Mouse (Mus musculus): Measurements from ENCODE around the gene Chpf. TPM values are rescaled to one million over a fixed set of nuclear protein-coding genes. Genes with fewer than 3 reads are reported as not detected.

The Chpf gene
- polyA plus RNA-seq (2014; fragmentation: Illumina TruSeq; extraction: RNeasy Lipid Tissue Mini Kit (QIAGEN cat#74804); ENCODE audit: low read depth, low replicate concordance) = 0.50 TPM

DNA sequence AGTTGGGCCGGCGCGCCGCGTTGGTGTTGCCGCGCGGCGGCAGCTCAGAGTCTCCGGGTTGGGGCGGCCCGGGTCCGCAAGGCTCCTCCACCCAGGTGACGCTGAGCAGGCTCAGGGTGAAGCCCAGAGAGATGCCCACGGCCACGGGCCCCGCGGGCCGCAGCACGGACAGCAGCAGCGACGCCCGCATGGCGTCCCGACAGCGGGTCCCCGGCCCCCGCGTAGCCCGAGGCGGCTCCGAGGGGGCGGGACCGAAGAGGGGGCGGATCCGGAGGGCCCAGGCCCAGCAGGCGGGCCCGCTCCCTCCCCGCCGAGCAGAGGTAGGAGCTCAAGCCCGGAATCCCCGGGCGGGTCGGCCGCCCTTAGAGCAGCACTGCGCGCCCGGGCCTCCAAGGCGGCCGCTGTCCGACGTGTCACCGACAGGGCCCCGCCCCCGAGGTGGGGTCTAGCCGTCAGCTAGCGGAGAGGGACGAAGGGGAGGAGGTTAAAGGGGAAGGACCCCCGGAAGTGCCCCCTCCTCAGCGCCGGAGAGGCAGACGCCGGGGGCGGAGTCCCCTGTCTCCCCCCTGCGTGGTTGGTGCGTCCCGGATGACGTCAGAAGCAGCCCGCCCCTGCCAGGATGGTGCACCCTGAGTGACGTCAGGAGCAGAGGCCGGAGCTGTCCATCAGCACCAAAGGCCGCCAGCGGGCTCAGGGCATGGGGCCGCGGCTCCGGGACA lies at the start of gene Chpf, which contains the start of gene Tmem198:
Gene Chpf (minus strand): TSS at position 392 of the 719 bp plus-strand sequence.
Gene Tmem198 (plus strand): TSS at position 617 of the 719 bp plus-strand sequence.

DNA sequence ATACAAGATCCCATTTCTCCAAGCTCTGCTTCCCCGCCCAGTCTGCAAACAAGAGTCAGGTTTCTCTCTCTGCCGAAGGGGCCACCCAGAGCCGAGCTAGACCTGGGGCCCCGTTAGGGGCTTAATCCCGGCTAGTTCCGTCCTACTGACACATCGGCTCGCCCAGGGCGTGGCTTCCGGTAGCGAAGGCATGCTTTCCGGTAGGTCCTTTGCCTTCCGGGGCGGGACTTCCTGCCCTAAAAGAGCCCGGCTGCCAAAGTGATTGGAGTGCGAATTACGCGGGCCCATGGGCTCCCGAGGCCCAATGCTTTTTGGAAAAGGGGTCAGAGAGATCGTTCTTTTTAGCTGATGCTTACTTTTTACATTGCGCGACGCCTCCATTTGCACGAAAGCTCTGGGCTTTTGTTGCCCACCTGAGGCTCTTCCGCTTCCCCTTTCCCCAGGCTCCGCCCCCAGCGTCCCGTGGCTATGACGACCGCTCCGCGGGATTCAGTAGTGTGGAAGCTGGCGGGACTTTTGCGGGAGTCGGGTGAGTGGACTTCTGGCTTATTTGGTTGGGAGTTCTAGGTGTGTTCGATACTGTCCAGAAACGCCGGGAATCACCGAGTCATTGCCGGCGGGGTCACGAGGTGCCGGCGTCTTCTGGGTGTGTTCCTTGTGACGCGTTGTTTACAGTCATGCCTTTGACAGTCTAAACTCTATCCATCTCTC lies 42.4 kb upstream of the Chpf start, which contains the start of gene Stk11ip:
Gene Stk11ip (plus strand): TSS at position 209 of the 711 bp plus-strand sequence.

DNA sequence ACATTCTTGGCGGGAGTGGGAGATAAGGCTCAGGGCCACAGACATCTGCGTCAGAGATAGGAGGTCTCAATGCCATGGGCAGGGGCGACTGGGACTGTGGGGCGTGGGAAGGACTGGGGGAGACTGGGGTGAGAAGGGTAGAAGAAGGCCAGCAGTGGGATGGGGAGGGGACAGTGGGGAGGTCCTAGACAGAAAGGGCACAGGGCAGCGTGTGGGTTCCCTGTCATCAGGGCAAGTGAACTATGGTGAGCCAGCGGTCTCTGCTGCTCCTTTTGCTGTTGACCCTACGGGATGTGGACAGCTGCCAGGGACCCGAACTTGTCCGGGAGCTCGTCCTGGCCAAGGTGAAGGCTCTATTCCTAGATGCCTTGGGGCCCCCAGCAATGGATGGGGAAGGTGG lies 27.9 kb upstream of the Chpf start, which contains the start of gene Inha:
Gene Inha (plus strand): TSS at position 72 of the 400 bp plus-strand sequence.

DNA sequence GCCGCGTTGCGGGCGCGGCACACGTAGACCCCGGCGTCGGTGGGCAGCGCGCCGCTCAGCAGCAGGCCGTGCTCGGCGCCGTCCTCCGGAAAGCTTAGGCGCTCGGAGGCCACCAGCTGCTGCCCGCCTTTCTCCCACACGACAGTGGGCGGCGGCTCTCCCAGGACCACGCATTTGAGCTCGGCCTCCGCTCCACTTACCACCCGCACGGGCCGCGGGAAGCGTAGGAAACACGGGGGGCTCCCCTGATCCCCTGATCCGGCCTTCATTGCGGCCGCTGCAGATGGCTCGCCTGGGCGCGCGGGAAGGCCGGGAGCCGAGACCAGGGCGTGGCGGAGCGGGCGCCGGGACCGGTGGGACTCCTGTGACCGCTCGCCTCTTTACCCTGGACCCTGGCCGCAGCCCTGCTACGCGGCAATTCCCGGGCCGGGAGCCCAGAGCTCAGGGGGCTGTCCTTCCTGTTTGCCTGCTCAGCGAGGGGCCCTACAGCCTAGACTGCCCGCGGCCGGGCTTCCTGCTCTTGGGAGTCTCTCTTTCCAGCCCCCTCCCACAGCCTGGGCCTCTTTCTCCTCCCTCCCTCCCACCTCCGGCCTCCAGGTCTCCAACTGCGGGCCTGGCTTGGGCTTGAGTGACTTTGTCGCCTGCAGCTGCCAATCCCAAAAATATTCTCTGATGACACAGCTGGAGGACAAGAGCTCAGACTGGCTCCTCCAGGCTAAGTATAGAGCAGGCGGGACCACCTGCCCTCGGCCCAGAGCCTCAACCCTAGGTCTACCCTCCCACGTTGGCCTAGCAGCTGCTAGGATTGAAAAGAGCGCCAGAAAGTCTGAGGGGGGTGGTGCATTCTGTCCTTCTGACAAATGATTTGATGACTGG lies 27.1 kb upstream of the Chpf start, which contains the start of gene Obsl1:
Gene Obsl1 (minus strand): TSS at position 497 of the 876 bp plus-strand sequence.

DNA sequence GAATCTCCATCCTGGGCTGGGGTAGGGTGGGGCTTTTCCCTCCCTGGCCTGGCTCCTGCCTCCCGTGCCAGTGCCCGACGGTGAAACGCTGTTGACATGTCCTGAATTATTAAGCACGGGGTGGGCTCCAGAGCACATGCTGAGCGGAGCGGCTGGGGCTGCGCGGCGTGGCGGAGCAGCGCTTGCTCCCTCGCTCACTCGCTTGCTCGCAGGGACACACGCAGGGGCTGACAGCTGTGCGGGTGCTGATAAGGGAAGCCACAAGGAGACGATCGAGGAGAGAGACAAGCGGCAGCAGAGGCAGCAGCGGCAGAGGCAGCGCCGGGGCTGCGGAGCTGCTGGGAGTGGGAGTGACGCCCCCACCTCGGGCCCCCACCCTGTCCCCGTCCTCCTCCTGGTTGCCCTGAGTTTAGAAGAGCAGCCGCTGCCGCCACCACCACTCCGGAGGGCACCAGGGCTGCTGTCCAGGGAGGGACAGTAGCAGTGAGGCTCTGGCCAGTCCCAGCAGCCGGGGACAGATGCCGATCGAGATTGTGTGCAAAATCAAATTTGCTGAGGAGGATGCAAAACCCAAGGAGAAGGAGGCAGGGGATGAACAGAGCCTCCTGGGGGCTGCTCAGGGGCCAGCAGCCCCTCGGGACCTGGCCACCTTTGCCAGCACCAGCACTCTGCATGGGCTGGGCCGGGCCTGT lies 28.6 kb downstream of the Chpf start, which contains the start of gene Asic4:
Gene Asic4 (plus strand): TSS at position 123 of the 692 bp plus-strand sequence.

DNA sequence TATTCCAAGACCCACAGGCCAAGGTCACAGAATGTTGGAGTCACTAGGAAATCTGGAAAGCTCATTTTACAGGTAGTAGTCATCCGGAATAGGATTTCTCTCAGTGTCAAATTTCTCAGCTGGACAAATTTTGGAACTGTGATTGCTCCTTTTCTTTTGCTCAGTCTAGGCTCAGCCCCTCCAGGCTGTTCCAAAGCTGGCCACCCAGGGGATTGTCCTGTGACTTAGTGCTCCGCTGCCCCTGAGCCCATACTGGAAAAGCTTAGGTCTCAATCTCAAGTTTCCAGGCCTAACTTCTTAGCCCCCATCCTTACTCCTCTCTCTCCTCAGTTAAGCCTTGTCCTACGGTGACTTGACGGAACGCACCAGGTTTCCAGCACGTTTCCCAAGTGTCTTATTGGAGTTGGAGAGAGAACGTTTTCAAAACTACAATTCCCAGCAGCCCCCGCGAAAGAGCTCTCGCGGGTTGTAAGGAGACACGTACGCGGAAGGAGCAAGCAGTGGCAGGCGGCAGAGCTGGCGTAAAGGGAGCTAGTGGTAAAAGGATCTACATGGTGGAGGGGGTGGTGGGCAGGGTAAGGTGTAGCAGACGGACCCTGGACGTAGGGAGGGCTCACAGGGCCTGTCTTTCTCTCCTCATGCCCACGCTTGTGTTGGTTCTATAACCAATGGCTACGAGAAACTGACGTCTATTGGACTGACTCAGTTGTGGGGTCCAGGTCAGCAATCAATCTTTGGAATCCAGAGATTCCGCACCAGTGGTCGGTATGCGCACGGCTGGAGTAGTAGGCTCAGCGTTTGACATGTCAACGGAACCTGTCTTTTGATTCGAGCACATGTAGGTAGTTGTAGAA lies 43.4 kb downstream of the Chpf start, which contains the start of gene Gmppa:
Gene Gmppa (plus strand): TSS at position 456 of the 854 bp plus-strand sequence.

Other genes with a start within 250 kb of the Chpf start
- not detected for gene A630095N17Rik, start 247.2 kb downstream of the Chpf start, polyA plus RNA-seq (2014; fragmentation: Illumina TruSeq; extraction: RNeasy Lipid Tissue Mini Kit (QIAGEN cat#74804); ENCODE audit: low read depth, low replicate concordance)
- 12.7 TPM for gene Dnajb2, start 242.9 kb downstream of the Chpf start, polyA plus RNA-seq (2014; fragmentation: Illumina TruSeq; extraction: RNeasy Lipid Tissue Mini Kit (QIAGEN cat#74804); ENCODE audit: low read depth, low replicate concordance)
- gene Ptprn, start 214.8 kb downstream of the Chpf start, polyA plus RNA-seq (2014; fragmentation: Illumina TruSeq; extraction: RNeasy Lipid Tissue Mini Kit (QIAGEN cat#74804); ENCODE audit: low read depth, low replicate concordance) = not detected
- gene Resp18, start 200.9 kb downstream of the Chpf start, polyA plus RNA-seq (2014; fragmentation: Illumina TruSeq; extraction: RNeasy Lipid Tissue Mini Kit (QIAGEN cat#74804); ENCODE audit: low read depth, low replicate concordance) = 11.1 TPM
- gene Dnpep, start 161.3 kb downstream of the Chpf start, polyA plus RNA-seq (2014; fragmentation: Illumina TruSeq; extraction: RNeasy Lipid Tissue Mini Kit (QIAGEN cat#74804); ENCODE audit: low read depth, low replicate concordance) = 3.1 TPM
- 20.1 TPM for gene Des, start 119.0 kb downstream of the Chpf start, polyA plus RNA-seq (2014; fragmentation: Illumina TruSeq; extraction: RNeasy Lipid Tissue Mini Kit (QIAGEN cat#74804); ENCODE audit: low read depth, low replicate concordance)
- 2.6 TPM for gene Speg, start 104.0 kb downstream of the Chpf start, polyA plus RNA-seq (2014; fragmentation: Illumina TruSeq; extraction: RNeasy Lipid Tissue Mini Kit (QIAGEN cat#74804); ENCODE audit: low read depth, low replicate concordance)
- gene Gmppa, start 43.4 kb downstream of the Chpf start, polyA plus RNA-seq (2014; fragmentation: Illumina TruSeq; extraction: RNeasy Lipid Tissue Mini Kit (QIAGEN cat#74804); ENCODE audit: low read depth, low replicate concordance) = 12.7 TPM
- not detected for gene Asic4, start 28.9 kb downstream of the Chpf start, polyA plus RNA-seq (2014; fragmentation: Illumina TruSeq; extraction: RNeasy Lipid Tissue Mini Kit (QIAGEN cat#74804); ENCODE audit: low read depth, low replicate concordance)
- not detected for gene Tmem198, start 225 bp upstream of the Chpf start, polyA plus RNA-seq (2014; fragmentation: Illumina TruSeq; extraction: RNeasy Lipid Tissue Mini Kit (QIAGEN cat#74804); ENCODE audit: low read depth, low replicate concordance)
- gene Obsl1, start 27.1 kb upstream of the Chpf start, polyA plus RNA-seq (2014; fragmentation: Illumina TruSeq; extraction: RNeasy Lipid Tissue Mini Kit (QIAGEN cat#74804); ENCODE audit: low read depth, low replicate concordance) = not detected
- not detected for gene Inha, start 27.8 kb upstream of the Chpf start, polyA plus RNA-seq (2014; fragmentation: Illumina TruSeq; extraction: RNeasy Lipid Tissue Mini Kit (QIAGEN cat#74804); ENCODE audit: low read depth, low replicate concordance)
- gene Stk11ip, start 42.2 kb upstream of the Chpf start, polyA plus RNA-seq (2014; fragmentation: Illumina TruSeq; extraction: RNeasy Lipid Tissue Mini Kit (QIAGEN cat#74804); ENCODE audit: low read depth, low replicate concordance) = 2.2 TPM
- 0.38 TPM for gene Slc4a3, start 67.0 kb upstream of the Chpf start, polyA plus RNA-seq (2014; fragmentation: Illumina TruSeq; extraction: RNeasy Lipid Tissue Mini Kit (QIAGEN cat#74804); ENCODE audit: low read depth, low replicate concordance)